ENCODE assay signal across 8 mouse cellular contexts in genomic region chr4:86898791-86899474, GRCm38 (mm10). TPM values are rescaled to one million over a fixed set of nuclear protein-coding genes. Genes with fewer than 3 reads are reported as not detected.
DNase-seq lines count a peak whose midpoint lies in the region; ATAC-seq lines count a peak whose summit lies in the region.

No protein-coding gene starts in this region.

- 0 out of 2 replicates have a peak, but pooled peaks cover 3% of the 10 kb centered on the region for H3K4me1 ChIP-seq in kidney, embryonic 14.5 days (ENCODE audit: control insufficient read depth, insufficient read depth, low read length)
- H3K4me1 ChIP-seq in lung, embryonic 16.5 days (replicated peaks; ENCODE audit: control insufficient read depth, insufficient read depth, low read length) = peaks cover 13% of the 10 kb centered on the region
- no peaks in the 10 kb centered on the region for H3K4me1 ChIP-seq in forebrain, embryonic 10.5 days

- DNase-seq in adrenal gland, adult 8-10 months = peak; percentile 83
- peak; percentile 32 for DNase-seq in fibroblast of lung, adult 2 months (ENCODE audit: low read depth)
- DNase-seq in cerebellum, postnatal 36 days = no peak
- DNase-seq in thymus, postnatal 25 days = no peak
- no peak for DNase-seq in T-cell, adult 2 months (ENCODE audit: low spot score)
- DNase-seq in forebrain, embryonic 10.5 days (ENCODE audit: extremely low spot score, low spot score) = no peak

- no peaks in the 10 kb centered on the region for H3K27me3 ChIP-seq in kidney, embryonic 14.5 days (ENCODE audit: control insufficient read depth, insufficient read depth, low read length)
- no peaks in the 10 kb centered on the region for H3K27me3 ChIP-seq in lung, embryonic 16.5 days (ENCODE audit: control insufficient read depth, insufficient read depth, low read depth, low read length)
- H3K27me3 ChIP-seq in forebrain, embryonic 10.5 days (ENCODE audit: poor library complexity, severe bottlenecking) = no peaks in the 10 kb centered on the region

- H3K4me3 ChIP-seq in kidney, embryonic 14.5 days (ENCODE audit: low read length) = no peak overlapping the region
- H3K4me3 ChIP-seq in lung, embryonic 16.5 days (ENCODE audit: low read length) = no peak overlapping the region
- H3K4me3 ChIP-seq in forebrain, embryonic 10.5 days = no peak overlapping the region

- peak; percentile 92 for ATAC-seq in kidney, embryonic 14.5 days (ENCODE audit: low FRiP score, low TSS enrichment)
- peak; percentile 88 for ATAC-seq in lung, embryonic 16.5 days (ENCODE audit: low read depth)

- H3K9me3 ChIP-seq in kidney, embryonic 14.5 days (ENCODE audit: control insufficient read depth, low read length) = no peaks in the 10 kb centered on the region
- no peaks in the 10 kb centered on the region for H3K9me3 ChIP-seq in lung, embryonic 16.5 days (ENCODE audit: control insufficient read depth, low read length)
- H3K9me3 ChIP-seq in forebrain, embryonic 10.5 days = no peaks in the 10 kb centered on the region

- H3K27ac ChIP-seq in kidney, embryonic 14.5 days (ENCODE audit: low read depth, low read length) = peak overlapping the region; percentile 76
- H3K27ac ChIP-seq in lung, embryonic 16.5 days (ENCODE audit: low read length) = peak overlapping the region; percentile 79
- H3K27ac ChIP-seq in forebrain, embryonic 10.5 days = no peak overlapping the region

- 12% methylated on average over 14 of the region's 14 CpGs for WGBS in kidney, embryonic 14.5 days
- 19% methylated on average over 14 of the region's 14 CpGs for WGBS in lung, embryonic 16.5 days
- 81% methylated on average over 14 of the region's 14 CpGs for WGBS in forebrain, embryonic 10.5 days

- H3K9ac ChIP-seq in kidney, embryonic 14.5 days (ENCODE audit: low read depth, low read length) = no peak overlapping the region
- H3K9ac ChIP-seq in lung, embryonic 16.5 days (ENCODE audit: low read length) = no peak overlapping the region

- no peak overlapping the region for H3K4me2 ChIP-seq in kidney, embryonic 14.5 days (replicated peaks; ENCODE audit: low read depth, low read length)
- no peak overlapping the region for H3K4me2 ChIP-seq in lung, embryonic 16.5 days (ENCODE audit: low read depth, low read length)

- H3K36me3 ChIP-seq in kidney, embryonic 14.5 days (ENCODE audit: control insufficient read depth, insufficient read depth, low read length) = no peaks in the 10 kb centered on the region
- no peaks in the 10 kb centered on the region for H3K36me3 ChIP-seq in lung, embryonic 16.5 days (ENCODE audit: control insufficient read depth, insufficient read depth, low read length)
- H3K36me3 ChIP-seq in forebrain, embryonic 10.5 days (replicated peaks) = no peaks in the 10 kb centered on the region

RNA-seq across cellular contexts. Expression of gene Acer2, which starts 24.7 kb away (rescaled TPM):
- total RNA-seq in adrenal gland, adult 8-10 months (2022) = 10 to 100 TPM; 12.0 to 18.3 (median 16.9) TPM
- polyA plus RNA-seq in kidney, embryonic 14.5 days (2014; fragmentation: Nextera tagmentation; extraction: Ambion mirVana) = 35.9 and 38.5 TPM in 2 replicates
- polyA plus RNA-seq in lung, embryonic 16.5 days (2015; fragmentation: Nextera tagmentation; extraction: Ambion mirVana) = 37.2 and 37.6 TPM in 2 replicates
- 8.0 and 8.8 TPM in 2 replicates for polyA plus RNA-seq in forebrain, embryonic 10.5 days (2016; fragmentation: Nextera tagmentation; extraction: Ambion mirVana)

RNA-seq across cellular contexts. Expression of gene Rps6, which starts 41.7 kb away (rescaled TPM):
- total RNA-seq in adrenal gland, adult 8-10 months (2022) = 100 to 1,000 TPM; 758 to 849 (median 847) TPM
- polyA plus RNA-seq in kidney, embryonic 14.5 days (2014; fragmentation: Nextera tagmentation; extraction: Ambion mirVana) = 812 and 921 TPM in 2 replicates
- polyA plus RNA-seq in lung, embryonic 16.5 days (2015; fragmentation: Nextera tagmentation; extraction: Ambion mirVana) = 689 and 723 TPM in 2 replicates
- 678 and 683 TPM in 2 replicates for polyA plus RNA-seq in forebrain, embryonic 10.5 days (2016; fragmentation: Nextera tagmentation; extraction: Ambion mirVana)

Comparison
In these comparisons a context has a peak if more than half of its experiments do, and no peak if none do; other contexts are left out.
1. DNase-seq: peak in adrenal gland, adult 8-10 months (single experiment) and fibroblast of lung, adult 2 months (single experiment); none in cerebellum, postnatal 36 days (0 of 2), thymus, postnatal 25 days (single experiment), T-cell, adult 2 months (single experiment) and forebrain, embryonic 10.5 days (single experiment).